Mouse (Mus musculus) intestine, embryonic 16.5 days (tissue): ENCODE measurements around the gene Pitpnc1. TPM values are rescaled to one million over a fixed set of nuclear protein-coding genes. Genes with fewer than 3 reads are reported as not detected.
A peak's percentile ranks its signal among the peaks of the same experiment; 100 is the strongest.

Experiments
- ATAC-seq: fragments of 200-750 bp; cut with Nextera tagmentation; 2 replicates; pipeline ENCODE4 v1.8.0; 2017; ENCODE audit warnings: moderate TSS enrichment, moderate library complexity
- H3K27ac ChIP-seq: fragments of 300-500 bp; sonication (generic); 2 replicates; pipeline ENCODE4 v1.5.1; 2014; ENCODE audit warnings: mild to moderate bottlenecking, low read length
- H3K27me3 ChIP-seq: fragments of 300-500 bp; sonication (generic); replicated peaks from 2 replicates; pipeline ENCODE4 v1.6.1; 2014; ENCODE audit warnings: low read length, control low read depth, mixed read lengths; ENCODE audit not compliant: control insufficient read depth, insufficient read depth
- H3K36me3 ChIP-seq: fragments of 300-500 bp; sonication (generic); 2 replicates; pipeline ENCODE4 v1.6.1; 2014; ENCODE audit warnings: low read length, control low read depth; ENCODE audit not compliant: control insufficient read depth, insufficient read depth
- H3K4me1 ChIP-seq: fragments of 300-500 bp; sonication (generic); 2 replicates; pipeline ENCODE4 v1.6.1; 2014; ENCODE audit warnings: low read length, control low read depth, mixed read lengths; ENCODE audit not compliant: control insufficient read depth, insufficient read depth
- H3K4me2 ChIP-seq: fragments of 300-500 bp; sonication (generic); 2 replicates; pipeline ENCODE4 v1.6.1; 2014; ENCODE audit warnings: low read depth, low read length, control low read depth
- H3K4me3 ChIP-seq: fragments of 300-500 bp; sonication (generic); 2 replicates; pipeline ENCODE4 v1.5.1; 2014; ENCODE audit warnings: mild to moderate bottlenecking, low read length
- H3K9ac ChIP-seq: fragments of 300-500 bp; sonication (generic); 2 replicates; pipeline ENCODE4 v1.6.1; 2014; ENCODE audit warnings: low read depth, low read length
- H3K9me3 ChIP-seq: fragments of 300-500 bp; sonication (generic); 2 replicates; pipeline ENCODE4 v1.6.1; 2016; ENCODE audit warnings: low read length, control low read depth; ENCODE audit not compliant: control insufficient read depth
- WGBS: fragments of 180-500 bp; shearing (Covaris S2); extraction: QIAGEN DNeasy Blood & Tissue Kit; methylation state at CpG from one replicate; pipeline ENCODE4 v1.1.7; 2014; 5-methylcytosine and 5-hydroxymethylcytosine counted together
- polyA plus RNA-seq: library from polyadenylated mRNA; unstranded; fragments of >200 nt; fragmentation: Nextera tagmentation; extraction: Ambion mirVana; gene quantifications from 2 replicates; pipeline ENCODE4 v1.2.1, GENCODE M21; 2015

The Pitpnc1 gene
- polyA plus RNA-seq, 1 experiment from 2014 or later: 10.6 TPM

- Histone ChIP-seq H3K27ac (no peak overlapping the region), H3K9ac (no peak overlapping the region), H3K9me3 (no peaks in the 10 kb centered on the region), H3K4me3 (no peak overlapping the region), H3K4me1 (0 out of 2 replicates have a peak, but pooled peaks cover 2% of the 10 kb centered on the region), H3K27me3 (no peaks in the 10 kb centered on the region), H3K36me3 (no peaks in the 10 kb centered on the region), H3K4me2 (no peak overlapping the region)
- ATAC-seq: no peak
- WGBS: 89% methylated on average over 5 of the region's 5 CpGs
Observed at GRCm38 (mm10) chr11:107401839-107402590, 68.5 kb downstream of the Pitpnc1 start.

GRCm38 (mm10) chr11:107400826-107401225 is 69.7 kb downstream of the Pitpnc1 start:
- no peaks in the 10 kb centered on the region for H3K9me3 ChIP-seq
- WGBS: 75% methylated on average over 7 of the region's 7 CpGs
- no peaks in the 10 kb centered on the region for H3K36me3 ChIP-seq
- no peak overlapping the region for H3K4me3 ChIP-seq
- H3K4me2 ChIP-seq: no peak overlapping the region
- 0 out of 2 replicates have a peak, but pooled peaks cover 2% of the 10 kb centered on the region for H3K4me1 ChIP-seq
- no peak overlapping the region for H3K27ac ChIP-seq
- no peaks in the 10 kb centered on the region for H3K27me3 ChIP-seq
- ATAC-seq: no peak
- no peak overlapping the region for H3K9ac ChIP-seq

GRCm38 (mm10) chr11:107400005-107400404 is 70.5 kb downstream of the Pitpnc1 start:
- Histone ChIP-seq H3K4me2 (no peak overlapping the region), H3K4me3 (no peak overlapping the region), H3K4me1 (0 out of 2 replicates have a peak, but pooled peaks cover 2% of the 10 kb centered on the region), H3K27me3 (no peaks in the 10 kb centered on the region), H3K9me3 (no peaks in the 10 kb centered on the region), H3K27ac (no peak overlapping the region), H3K36me3 (no peaks in the 10 kb centered on the region), H3K9ac (no peak overlapping the region)
- WGBS: 72% methylated on average over 10 of the region's 10 CpGs
- ATAC-seq: no peak

GRCm38 (mm10) chr11:107397326-107397998 is 73.0 kb downstream of the Pitpnc1 start:
- Histone ChIP-seq H3K9ac (no peak overlapping the region), H3K27ac (no peak overlapping the region), H3K4me3 (no peak overlapping the region), H3K36me3 (no peaks in the 10 kb centered on the region), H3K4me2 (no peak overlapping the region), H3K4me1 (0 out of 2 replicates have a peak, but pooled peaks cover 6% of the 10 kb centered on the region), H3K9me3 (no peaks in the 10 kb centered on the region), H3K27me3 (no peaks in the 10 kb centered on the region)
- 44% methylated on average over 10 of the region's 10 CpGs for WGBS
- ATAC-seq: peak; percentile 71

GRCm38 (mm10) chr11:107394245-107394644 is 76.3 kb downstream of the Pitpnc1 start:
- Histone ChIP-seq H3K9ac (no peak overlapping the region), H3K27me3 (no peaks in the 10 kb centered on the region), H3K4me3 (no peak overlapping the region), H3K9me3 (no peaks in the 10 kb centered on the region), H3K4me2 (no peak overlapping the region), H3K4me1 (0 out of 2 replicates have a peak, but pooled peaks cover 6% of the 10 kb centered on the region), H3K27ac (no peak overlapping the region), H3K36me3 (no peaks in the 10 kb centered on the region)
- ATAC-seq: no peak
- 79% methylated on average over 3 of the region's 3 CpGs for WGBS

GRCm38 (mm10) chr11:107393828-107394165 is 76.7 kb downstream of the Pitpnc1 start:
- no peak for ATAC-seq
- Histone ChIP-seq H3K4me2 (no peak overlapping the region), H3K27ac (no peak overlapping the region), H3K4me3 (no peak overlapping the region), H3K9me3 (no peaks in the 10 kb centered on the region), H3K9ac (no peak overlapping the region), H3K4me1 (0 out of 2 replicates have a peak, but pooled peaks cover 6% of the 10 kb centered on the region), H3K27me3 (no peaks in the 10 kb centered on the region), H3K36me3 (no peaks in the 10 kb centered on the region)
- WGBS: 58% methylated on average over 12 of the region's 12 CpGs

GRCm38 (mm10) chr11:107393154-107393827 is 77.2 kb downstream of the Pitpnc1 start:
- Histone ChIP-seq H3K4me3 (no peak overlapping the region), H3K27ac (no peak overlapping the region), H3K4me1 (0 out of 2 replicates have a peak, but pooled peaks cover 6% of the 10 kb centered on the region), H3K4me2 (no peak overlapping the region), H3K36me3 (no peaks in the 10 kb centered on the region), H3K9ac (no peak overlapping the region), H3K9me3 (no peaks in the 10 kb centered on the region), H3K27me3 (no peaks in the 10 kb centered on the region)
- 83% methylated on average over 7 of the region's 7 CpGs for WGBS
- no peak for ATAC-seq

GRCm38 (mm10) chr11:107390540-107390939 is 80.0 kb downstream of the Pitpnc1 start:
- Histone ChIP-seq H3K9me3 (no peaks in the 10 kb centered on the region), H3K27ac (no peak overlapping the region), H3K9ac (no peak overlapping the region), H3K27me3 (no peaks in the 10 kb centered on the region), H3K36me3 (no peaks in the 10 kb centered on the region), H3K4me1 (0 out of 2 replicates have a peak, but pooled peaks cover 4% of the 10 kb centered on the region), H3K4me3 (no peak overlapping the region), H3K4me2 (no peak overlapping the region)
- WGBS: 67% methylated on average over 2 of the region's 2 CpGs
- ATAC-seq: no peak

- no peak overlapping the region for H3K27ac ChIP-seq
- no peak overlapping the region for H3K4me3 ChIP-seq
- H3K9me3 ChIP-seq: no peaks in the 10 kb centered on the region
- H3K9ac ChIP-seq: no peak overlapping the region
- H3K4me2 ChIP-seq: no peak overlapping the region
- 0 out of 2 replicates have a peak, but pooled peaks cover 4% of the 10 kb centered on the region for H3K4me1 ChIP-seq
- H3K36me3 ChIP-seq: no peaks in the 10 kb centered on the region
- H3K27me3 ChIP-seq: no peaks in the 10 kb centered on the region
- no peak for ATAC-seq
- 56% methylated on average over 10 of the region's 10 CpGs for WGBS
Observed at GRCm38 (mm10) chr11:107390001-107390400, 80.5 kb downstream of the Pitpnc1 start.
